Mouse (Mus musculus): ENCODE results near the gene Cbx4. TPM values are rescaled to one million over a fixed set of nuclear protein-coding genes. Genes with fewer than 3 reads are reported as not detected.
A peak's percentile ranks its signal among the peaks of the same experiment; 100 is the strongest.

Cbx4 gene
- polyA plus RNA-seq, 1 experiment from 2014 or later = 10.1 TPM

DNA sequence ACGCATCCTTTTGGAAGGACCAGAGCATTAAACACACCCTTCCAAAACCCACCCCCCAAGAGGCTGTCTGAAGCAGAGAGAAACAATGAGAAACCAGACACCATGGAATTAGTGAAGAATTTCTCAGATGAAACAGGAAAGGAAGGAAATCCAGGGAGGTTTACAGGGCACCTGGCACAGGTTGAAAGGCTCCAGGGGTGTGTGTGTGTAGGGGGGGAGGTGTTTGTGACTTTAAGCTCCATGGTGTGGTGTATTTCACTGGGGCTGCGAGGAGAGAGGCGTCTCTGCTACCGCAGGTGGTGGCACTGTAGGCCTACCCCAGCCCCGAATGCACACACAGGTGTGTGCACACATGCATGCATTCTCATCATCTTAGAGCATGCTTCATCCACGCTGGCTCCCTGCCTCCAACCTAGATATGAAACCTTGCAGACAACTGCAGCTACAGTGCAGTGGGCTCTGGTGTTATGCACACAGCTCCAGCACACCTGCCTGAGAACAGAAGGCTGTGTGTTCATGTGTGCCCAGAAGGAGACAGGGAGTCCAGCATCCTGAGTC lies 12.1 kb downstream of the Cbx4 start:
- Histone ChIP-seq H3K9me3 (replicated peaks; ENCODE audit: control insufficient read depth, low read length) (no peaks in the 10 kb centered on the region), H3K27ac (ENCODE audit: low read length) (no peak overlapping the region), H3K4me1 (ENCODE audit: control insufficient read depth, insufficient read depth, low read length) (peaks cover 24% of the 10 kb centered on the region), H3K27me3 (ENCODE audit: control insufficient read depth, insufficient read depth, low read length) (no peaks in the 10 kb centered on the region), H3K4me2 (ENCODE audit: low read depth, low read length) (no peak overlapping the region), H3K4me3 (replicated peaks; ENCODE audit: low read length) (no peak overlapping the region), H3K36me3 (ENCODE audit: control insufficient read depth, insufficient read depth, low read length) (no peaks in the 10 kb centered on the region), H3K9ac (ENCODE audit: low read length) (no peak overlapping the region)
- ATAC-seq (ENCODE audit: insufficient read depth, low FRiP score) = no peak
- WGBS = 68% methylated on average over 6 of the region's 6 CpGs

DNA sequence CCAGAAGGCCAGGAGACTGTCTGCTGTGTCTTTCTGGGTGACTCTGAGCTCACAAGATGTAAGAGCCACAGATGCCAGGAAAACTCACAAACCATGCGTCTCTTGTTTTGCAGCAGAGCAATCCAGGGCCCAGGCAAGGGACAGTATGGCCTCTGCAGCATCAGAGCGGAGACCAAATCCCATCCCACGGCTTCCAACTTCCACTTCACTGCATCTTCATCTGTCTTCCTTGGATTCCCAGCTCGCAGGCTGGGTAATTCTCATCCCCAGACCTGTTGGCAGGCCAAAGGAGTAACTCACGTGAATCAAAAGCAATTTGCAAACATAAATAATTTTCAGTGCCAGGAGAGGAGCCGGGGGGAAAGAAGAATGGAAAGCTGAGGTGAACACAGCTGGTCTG lies 13.0 kb downstream of the Cbx4 start:
- Histone ChIP-seq H3K27ac (ENCODE audit: low read length) (no peak overlapping the region), H3K36me3 (ENCODE audit: control insufficient read depth, insufficient read depth, low read length) (no peaks in the 10 kb centered on the region), H3K9ac (ENCODE audit: low read length) (peak overlapping the region; percentile 4; the same call in 1 of the 2 replicates), H3K4me2 (ENCODE audit: low read depth, low read length) (no peak overlapping the region), H3K4me3 (replicated peaks; ENCODE audit: low read length) (no peak overlapping the region), H3K9me3 (replicated peaks; ENCODE audit: control insufficient read depth, low read length) (no peaks in the 10 kb centered on the region), H3K27me3 (ENCODE audit: control insufficient read depth, insufficient read depth, low read length) (no peaks in the 10 kb centered on the region), H3K4me1 (ENCODE audit: control insufficient read depth, insufficient read depth, low read length) (peaks cover 16% of the 10 kb centered on the region)
- ATAC-seq (ENCODE audit: insufficient read depth, low FRiP score) = no peak
- WGBS = 58% methylated on average over 6 of the region's 6 CpGs

DNA sequence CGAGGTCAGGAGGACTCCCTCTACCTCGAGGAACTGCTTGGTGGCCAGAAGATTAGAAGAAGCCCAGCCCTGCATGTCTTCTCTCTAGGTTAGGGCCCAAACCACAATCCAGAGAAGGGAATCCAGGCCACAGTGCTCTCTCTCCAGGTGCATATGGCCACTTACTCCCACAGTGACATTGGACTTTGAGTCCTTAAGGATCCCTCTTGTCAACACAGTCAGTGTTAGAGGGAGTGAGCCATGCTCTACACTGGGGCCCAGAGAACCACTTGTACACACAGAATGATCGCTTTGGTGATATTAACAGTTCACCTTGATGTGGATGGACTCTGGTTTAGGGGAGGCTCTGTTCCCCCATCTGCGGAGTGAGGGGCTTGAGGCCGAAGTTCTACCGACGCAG lies 13.8 kb downstream of the Cbx4 start:
- Histone ChIP-seq H3K27ac (ENCODE audit: low read length) (no peak overlapping the region), H3K9me3 (replicated peaks; ENCODE audit: control insufficient read depth, low read length) (no peaks in the 10 kb centered on the region), H3K4me1 (ENCODE audit: control insufficient read depth, insufficient read depth, low read length) (peaks cover 16% of the 10 kb centered on the region), H3K36me3 (ENCODE audit: control insufficient read depth, insufficient read depth, low read length) (no peaks in the 10 kb centered on the region), H3K27me3 (ENCODE audit: control insufficient read depth, insufficient read depth, low read length) (no peaks in the 10 kb centered on the region), H3K4me2 (ENCODE audit: low read depth, low read length) (no peak overlapping the region), H3K4me3 (replicated peaks; ENCODE audit: low read length) (no peak overlapping the region), H3K9ac (ENCODE audit: low read length) (no peak overlapping the region)
- ATAC-seq (ENCODE audit: insufficient read depth, low FRiP score) = 0 out of 2 replicates have a peak, but pooled peaks have one; percentile 33
- WGBS = 74% methylated on average over 7 of the region's 7 CpGs

DNA sequence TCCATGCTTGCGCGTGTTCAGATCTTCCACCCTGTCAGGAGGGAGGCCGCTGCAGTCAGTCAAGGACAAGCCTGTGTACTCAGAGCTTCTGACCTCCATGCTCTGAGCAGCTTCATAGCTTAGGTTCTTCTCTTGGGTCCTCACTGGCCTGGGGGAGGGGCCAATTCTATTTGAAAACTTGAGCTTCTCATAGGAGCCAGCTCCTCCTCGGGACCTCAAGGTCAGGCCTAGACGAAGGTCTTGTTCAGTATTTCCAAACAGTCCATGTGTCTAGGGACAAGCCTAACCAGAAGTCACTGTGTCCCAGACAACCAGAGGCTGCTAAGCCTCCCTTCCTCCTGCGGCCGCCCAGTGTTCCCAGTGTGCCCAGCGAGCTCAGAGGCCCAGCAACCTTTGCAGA lies 19.2 kb downstream of the Cbx4 start:
- ATAC-seq (ENCODE audit: insufficient read depth, low FRiP score) = no peak
- Histone ChIP-seq H3K9ac (ENCODE audit: low read length) (no peak overlapping the region), H3K27me3 (ENCODE audit: control insufficient read depth, insufficient read depth, low read length) (no peaks in the 10 kb centered on the region), H3K4me1 (ENCODE audit: control insufficient read depth, insufficient read depth, low read length) (0 out of 2 replicates have a peak, but pooled peaks cover 2% of the 10 kb centered on the region), H3K36me3 (ENCODE audit: control insufficient read depth, insufficient read depth, low read length) (no peaks in the 10 kb centered on the region), H3K4me3 (replicated peaks; ENCODE audit: low read length) (no peak overlapping the region), H3K9me3 (replicated peaks; ENCODE audit: control insufficient read depth, low read length) (no peaks in the 10 kb centered on the region), H3K4me2 (ENCODE audit: low read depth, low read length) (no peak overlapping the region), H3K27ac (ENCODE audit: low read length) (no peak overlapping the region)
- 79% methylated on average over 8 of the region's 8 CpGs for WGBS

DNA sequence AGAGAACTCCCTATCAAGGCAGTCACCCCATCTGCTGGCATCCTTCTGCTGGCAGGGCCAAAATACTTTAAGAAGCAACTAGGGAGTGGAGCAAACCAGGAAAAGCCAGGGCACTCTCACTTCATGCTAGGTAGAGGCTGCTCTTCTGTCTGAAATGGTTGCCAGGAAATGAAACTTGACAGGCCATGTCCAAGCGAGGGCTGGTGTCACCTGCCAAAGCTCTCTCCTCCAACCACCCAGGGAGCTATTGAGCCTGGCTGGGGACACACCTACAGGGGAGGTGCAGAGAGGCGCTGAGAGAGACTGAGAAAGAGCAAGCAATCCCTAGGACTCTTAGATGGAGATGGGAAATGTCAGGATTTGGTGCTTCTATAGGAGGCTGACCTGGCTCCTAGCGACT lies 26.8 kb downstream of the Cbx4 start:
- H3K9me3 ChIP-seq (replicated peaks; ENCODE audit: control insufficient read depth, low read length) = no peaks in the 10 kb centered on the region
- WGBS = 18% methylated on average over 3 of the region's 3 CpGs
- H3K9ac ChIP-seq (ENCODE audit: low read length) = peak overlapping the region; percentile 42; the same call in 1 of the 2 replicates
- H3K27me3 ChIP-seq (ENCODE audit: control insufficient read depth, insufficient read depth, low read length) = peaks cover 50% of the 10 kb centered on the region
- H3K36me3 ChIP-seq (ENCODE audit: control insufficient read depth, insufficient read depth, low read length) = no peaks in the 10 kb centered on the region
- H3K4me2 ChIP-seq (ENCODE audit: low read depth, low read length) = peak overlapping the region; percentile 100; the same call in 1 of the 2 replicates
- H3K4me3 ChIP-seq (replicated peaks; ENCODE audit: low read length) = no peak overlapping the region
- H3K4me1 ChIP-seq (ENCODE audit: control insufficient read depth, insufficient read depth, low read length) = peaks cover 29% of the 10 kb centered on the region
- H3K27ac ChIP-seq (ENCODE audit: low read length) = peak overlapping the region; percentile 20; the same call in 1 of the 2 replicates
- no peak for ATAC-seq (ENCODE audit: insufficient read depth, low FRiP score)

DNA sequence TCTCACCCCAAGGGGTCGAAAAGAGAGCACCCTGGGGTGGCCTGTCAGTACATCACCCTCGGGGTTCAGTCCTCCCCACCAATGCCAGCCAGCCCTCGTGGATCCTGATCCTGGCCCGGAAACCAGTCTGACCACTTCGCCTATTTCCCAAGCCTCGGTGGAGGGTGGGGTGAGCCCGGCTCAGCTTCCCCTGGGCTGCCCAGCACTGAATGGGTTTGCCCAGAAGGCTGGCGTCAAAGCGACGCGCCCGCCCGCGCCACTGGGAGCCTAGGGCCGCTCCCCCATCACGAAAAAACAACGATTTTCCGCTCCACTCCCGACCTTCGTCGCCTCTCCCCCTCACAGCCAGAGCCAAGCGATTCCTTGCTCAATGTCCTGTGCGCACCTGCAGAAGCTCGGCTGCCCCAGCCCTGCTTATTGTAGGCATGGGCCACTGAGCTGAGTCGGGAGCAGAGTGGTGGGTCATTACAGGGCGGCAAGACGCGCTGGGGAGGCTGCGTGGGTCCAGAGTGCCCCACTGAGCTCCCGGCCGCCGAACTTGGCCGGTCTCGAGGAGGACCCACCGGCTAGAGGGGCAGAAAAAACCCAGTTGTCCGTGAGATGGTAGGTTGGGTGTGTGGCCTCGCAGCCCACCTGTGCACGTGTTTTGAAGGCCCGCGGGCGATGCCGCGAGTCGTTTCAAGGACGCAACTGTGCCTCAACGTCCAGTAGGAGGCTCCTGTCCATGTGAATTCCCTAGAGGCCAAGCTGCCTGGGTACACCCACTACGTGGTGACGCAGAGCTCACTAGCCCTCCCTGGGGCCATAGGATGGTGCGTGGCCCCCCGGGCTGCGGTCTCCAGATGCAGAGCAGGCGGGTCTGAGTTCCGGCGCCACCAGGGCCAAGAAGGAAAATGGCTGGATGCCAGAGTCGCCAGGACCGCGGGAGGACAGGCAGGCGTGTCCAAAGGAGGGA lies 27.7 kb downstream of the Cbx4 start:
- 3% methylated on average over 58 of the region's 58 CpGs for WGBS
- peak; percentile 49 for ATAC-seq (ENCODE audit: insufficient read depth, low FRiP score)
- Histone ChIP-seq H3K4me3 (replicated peaks; ENCODE audit: low read length) (peak overlapping the region; percentile 18), H3K36me3 (ENCODE audit: control insufficient read depth, insufficient read depth, low read length) (no peaks in the 10 kb centered on the region), H3K9me3 (replicated peaks; ENCODE audit: control insufficient read depth, low read length) (no peaks in the 10 kb centered on the region), H3K4me1 (ENCODE audit: control insufficient read depth, insufficient read depth, low read length) (peaks cover 35% of the 10 kb centered on the region), H3K27me3 (ENCODE audit: control insufficient read depth, insufficient read depth, low read length) (peaks cover 58% of the 10 kb centered on the region), H3K4me2 (ENCODE audit: low read depth, low read length) (peak overlapping the region; percentile 100), H3K9ac (ENCODE audit: low read length) (peak overlapping the region; percentile 49), H3K27ac (ENCODE audit: low read length) (peak overlapping the region; percentile 40)

DNA sequence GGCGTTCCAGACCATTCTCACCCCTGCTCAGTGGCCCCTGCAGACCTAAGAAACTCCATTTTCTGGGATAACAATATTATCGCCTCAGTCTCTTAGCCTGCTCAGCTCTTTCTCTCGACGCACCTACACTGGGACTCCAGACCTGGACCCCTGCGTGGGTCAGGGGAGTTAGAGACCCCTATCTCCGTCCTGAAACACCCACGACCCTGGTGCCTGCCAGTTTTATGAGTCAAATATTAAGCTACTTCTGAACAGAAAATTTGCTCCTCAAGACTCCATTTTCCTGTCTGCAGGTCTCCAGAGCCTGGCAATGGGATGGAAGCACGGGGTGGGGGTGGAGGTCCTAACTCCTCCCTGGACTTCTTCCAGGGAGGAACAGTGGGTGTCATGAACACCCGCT lies 28.7 kb downstream of the Cbx4 start:
- WGBS = 7% methylated on average over 9 of the region's 9 CpGs
- H3K27ac ChIP-seq (ENCODE audit: low read length) = peak overlapping the region; percentile 40; the same call in 1 of the 2 replicates
- H3K4me2 ChIP-seq (ENCODE audit: low read depth, low read length) = peak overlapping the region; percentile 100
- H3K9ac ChIP-seq (ENCODE audit: low read length) = peak overlapping the region; percentile 98
- no peak for ATAC-seq (ENCODE audit: insufficient read depth, low FRiP score)
- peaks cover 64% of the 10 kb centered on the region for H3K27me3 ChIP-seq (ENCODE audit: control insufficient read depth, insufficient read depth, low read length)
- no peaks in the 10 kb centered on the region for H3K36me3 ChIP-seq (ENCODE audit: control insufficient read depth, insufficient read depth, low read length)
- H3K4me3 ChIP-seq (replicated peaks; ENCODE audit: low read length) = peak overlapping the region; percentile 64
- H3K4me1 ChIP-seq (ENCODE audit: control insufficient read depth, insufficient read depth, low read length) = peaks cover 42% of the 10 kb centered on the region
- H3K9me3 ChIP-seq (replicated peaks; ENCODE audit: control insufficient read depth, low read length) = no peaks in the 10 kb centered on the region

DNA sequence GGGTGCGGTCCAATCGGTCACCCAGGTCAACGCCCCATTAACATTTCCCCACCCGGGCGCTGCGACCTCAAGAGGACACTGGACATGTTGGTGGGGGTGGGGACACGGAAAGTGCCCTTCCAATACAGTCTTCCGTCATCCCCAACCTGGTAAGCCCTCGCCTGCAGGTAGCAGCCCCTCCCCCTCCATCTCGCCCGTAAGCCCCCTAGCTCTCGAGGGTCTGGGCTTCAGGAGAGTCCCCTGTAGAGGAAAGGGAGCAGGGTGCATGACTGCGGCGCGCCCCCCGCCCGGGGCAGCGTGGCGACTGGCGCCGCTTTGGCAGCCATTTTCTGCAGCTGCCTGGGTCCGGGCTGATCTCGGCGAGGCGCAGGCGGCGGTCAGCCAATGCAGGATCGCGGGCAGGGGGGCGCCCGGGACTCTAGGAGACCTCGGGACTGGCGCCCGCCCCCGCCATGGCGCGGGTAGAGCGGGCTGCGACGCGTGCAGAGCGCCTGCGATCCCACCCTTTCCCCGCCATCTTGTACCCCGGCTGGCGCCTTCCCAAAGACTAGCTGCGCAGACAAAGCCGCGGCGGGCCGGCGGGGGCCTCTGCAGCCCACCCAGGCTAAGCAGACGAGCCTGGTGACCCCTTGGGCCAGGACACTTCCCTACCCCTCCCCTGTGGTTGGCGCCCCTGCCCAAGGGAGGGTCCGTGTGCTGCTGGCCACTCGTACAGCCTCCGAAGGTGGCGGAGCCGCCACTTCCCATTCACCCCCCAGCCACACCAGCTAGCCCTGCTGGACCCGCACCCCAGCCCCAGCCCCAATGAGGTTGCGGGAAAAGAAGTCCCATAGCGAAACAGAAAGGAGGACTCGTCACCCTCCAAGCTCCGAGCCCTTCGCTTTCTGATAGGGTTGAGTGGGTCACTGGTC lies 29.5 kb downstream of the Cbx4 start:
- H3K4me1 ChIP-seq (ENCODE audit: control insufficient read depth, insufficient read depth, low read length) = peaks cover 46% of the 10 kb centered on the region

More for the DNA sequence above, 29.5 kb downstream of the Cbx4 start:
- H3K27ac ChIP-seq (ENCODE audit: low read length) = peak overlapping the region; percentile 32; the same call in 1 of the 2 replicates
- peaks cover 71% of the 10 kb centered on the region for H3K27me3 ChIP-seq (ENCODE audit: control insufficient read depth, insufficient read depth, low read length)
- ATAC-seq (ENCODE audit: insufficient read depth, low FRiP score) = no peak
- no peaks in the 10 kb centered on the region for H3K36me3 ChIP-seq (ENCODE audit: control insufficient read depth, insufficient read depth, low read length)
- H3K9me3 ChIP-seq (replicated peaks; ENCODE audit: control insufficient read depth, low read length) = no peaks in the 10 kb centered on the region
- H3K4me2 ChIP-seq (ENCODE audit: low read depth, low read length) = peak overlapping the region; percentile 100
- H3K9ac ChIP-seq (ENCODE audit: low read length) = peak overlapping the region; percentile 98
- under 1% methylated on average over 65 of the region's 65 CpGs for WGBS
- peak overlapping the region; percentile 64 for H3K4me3 ChIP-seq (replicated peaks; ENCODE audit: low read length)

Measured in stomach, embryonic 16.5 days (tissue).